Mouse (Mus musculus): Measurements from ENCODE around the gene Bysl. TPM values are rescaled to one million over a fixed set of nuclear protein-coding genes. Genes with fewer than 3 reads are reported as not detected.
"Not testable (repeated sequence)": the region's sequence is repeated elsewhere in the genome, so short reads cannot be mapped to it uniquely, and the experiment has no call there.

Bysl gene
- polyA plus RNA-seq (2015; fragmentation: Nextera tagmentation; extraction: Ambion mirVana): 20.1 and 22.4 TPM in 2 replicates

DNA sequence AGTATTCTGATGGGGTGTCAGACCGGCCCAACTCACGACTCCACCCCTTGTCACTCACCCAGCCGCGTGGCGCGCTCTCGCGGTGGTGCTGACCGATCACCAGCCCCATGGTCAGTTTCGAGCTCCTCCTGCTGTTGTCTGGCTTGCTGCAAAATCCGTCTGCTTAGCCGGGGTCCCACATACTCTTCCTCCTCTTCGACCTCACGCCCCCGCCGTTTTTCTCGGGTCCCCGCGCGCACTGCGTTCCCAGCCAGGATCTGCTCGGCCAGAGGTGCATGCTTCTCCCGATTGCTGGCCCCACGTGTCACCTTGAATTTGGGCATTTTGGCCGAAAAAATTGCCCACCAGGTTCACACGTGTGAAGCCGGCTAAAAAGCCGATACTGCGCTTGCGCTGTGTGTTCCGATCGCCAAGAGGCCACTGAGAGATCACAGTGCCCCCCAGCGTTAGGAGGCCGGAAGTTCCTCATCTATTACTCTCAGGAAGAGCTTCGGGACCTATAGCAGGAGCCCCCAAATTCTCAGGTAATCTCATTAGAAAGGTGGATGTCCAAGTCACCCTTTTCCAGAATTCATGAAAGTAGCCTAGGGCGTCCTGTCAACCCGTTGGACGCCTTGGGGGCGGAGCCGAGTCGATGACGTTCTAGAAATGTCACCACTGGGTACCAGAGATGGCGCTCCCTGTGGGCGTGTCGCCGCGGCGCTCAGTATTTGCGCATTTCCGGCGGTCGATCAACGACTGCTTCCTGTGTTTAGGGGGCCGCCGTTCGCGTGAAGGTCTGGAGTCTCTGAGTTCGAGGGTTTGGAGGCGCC, at the start of gene Bysl, which contains the start of the genes Med20 and Gm20517:
TSS of gene Bysl (minus strand) at position 644 of the 812 bp plus-strand sequence.
TSS of gene Med20 (plus strand) at position 734 of the 812 bp plus-strand sequence.
TSS of gene Gm20517 (plus strand) at position 741 of the 812 bp plus-strand sequence.
- peak within 1 kb of the TSS; percentile 68 for H3K9ac ChIP-seq
- peak within 1 kb of the TSS; percentile 64 for H3K27ac ChIP-seq
- ATAC-seq: peak; percentile 96
- WGBS: under 1% methylated on average over 59 of the region's 59 CpGs
- peak within 1 kb of the TSS; percentile 74 for H3K4me3 ChIP-seq (replicated peaks)
- H3K27me3 ChIP-seq (replicated peaks): no peaks in the 10 kb centered on the region
- H3K36me3 ChIP-seq: peaks cover 15% of the 10 kb centered on the region
- peak within 1 kb of the TSS; percentile 79 for H3K4me2 ChIP-seq (replicated peaks)
- H3K4me1 ChIP-seq (replicated peaks): peaks cover 16% of the 10 kb centered on the region
- H3K9me3 ChIP-seq: no peaks in the 10 kb centered on the region

- no peak for ATAC-seq
- no peak overlapping the region for H3K4me2 ChIP-seq (replicated peaks)
- 0 out of 2 replicates have a peak, but pooled peaks cover 3% of the 10 kb centered on the region for H3K36me3 ChIP-seq
- no peaks in the 10 kb centered on the region for H3K4me1 ChIP-seq (replicated peaks)
- H3K27ac ChIP-seq: no peak overlapping the region
- H3K9ac ChIP-seq: no peak overlapping the region
- H3K4me3 ChIP-seq (replicated peaks): no peak overlapping the region
- no peaks in the 10 kb centered on the region for H3K9me3 ChIP-seq
- WGBS: 74% methylated on average over 3 of the region's 3 CpGs
- H3K27me3 ChIP-seq (replicated peaks): no peaks in the 10 kb centered on the region
Measured at GRCm38 (mm10) chr17:47658741-47659243, 47.5 kb upstream of the Bysl start.

GRCm38 (mm10) chr17:47657901-47658300, 46.6 kb upstream of the Bysl start:
- Histone ChIP-seq H3K9me3 (no peaks in the 10 kb centered on the region), H3K4me2 (replicated peaks) (no peak overlapping the region), H3K36me3 (0 out of 2 replicates have a peak, but pooled peaks cover 3% of the 10 kb centered on the region), H3K27me3 (replicated peaks) (no peaks in the 10 kb centered on the region), H3K4me3 (replicated peaks) (no peak overlapping the region), H3K4me1 (replicated peaks) (no peaks in the 10 kb centered on the region), H3K27ac (no peak overlapping the region), H3K9ac (no peak overlapping the region)
- WGBS: 74% methylated on average over 4 of the region's 4 CpGs
- ATAC-seq: no peak

DNA sequence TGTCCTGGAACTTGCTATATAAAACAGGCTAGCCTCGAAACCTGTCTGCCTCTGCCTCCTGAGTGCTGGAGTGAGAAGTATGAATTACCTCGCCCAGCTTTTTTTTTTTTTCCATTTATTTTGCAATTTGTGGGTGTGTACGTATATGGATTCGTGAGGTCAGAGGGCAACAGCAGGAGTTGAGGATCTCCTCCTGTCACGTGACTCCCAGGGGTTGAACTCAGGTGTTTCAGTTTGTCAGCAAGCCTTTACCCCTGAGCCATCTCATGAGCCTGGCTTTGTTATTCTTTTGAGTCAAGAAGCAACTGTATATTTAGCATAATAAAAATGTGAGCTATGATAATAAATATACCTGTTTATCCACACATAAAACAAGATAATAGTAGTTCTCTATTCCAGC, 44.4 kb upstream of the Bysl start:
- Histone ChIP-seq H3K36me3 (no peaks in the 10 kb centered on the region), H3K27ac (no peak overlapping the region), H3K4me3 (replicated peaks) (no peak overlapping the region), H3K27me3 (replicated peaks) (no peaks in the 10 kb centered on the region), H3K4me1 (replicated peaks) (no peaks in the 10 kb centered on the region), H3K9ac (no peak overlapping the region), H3K9me3 (no peaks in the 10 kb centered on the region), H3K4me2 (replicated peaks) (no peak overlapping the region)
- no peak for ATAC-seq
- WGBS: 70% methylated on average over 5 of the region's 5 CpGs

DNA sequence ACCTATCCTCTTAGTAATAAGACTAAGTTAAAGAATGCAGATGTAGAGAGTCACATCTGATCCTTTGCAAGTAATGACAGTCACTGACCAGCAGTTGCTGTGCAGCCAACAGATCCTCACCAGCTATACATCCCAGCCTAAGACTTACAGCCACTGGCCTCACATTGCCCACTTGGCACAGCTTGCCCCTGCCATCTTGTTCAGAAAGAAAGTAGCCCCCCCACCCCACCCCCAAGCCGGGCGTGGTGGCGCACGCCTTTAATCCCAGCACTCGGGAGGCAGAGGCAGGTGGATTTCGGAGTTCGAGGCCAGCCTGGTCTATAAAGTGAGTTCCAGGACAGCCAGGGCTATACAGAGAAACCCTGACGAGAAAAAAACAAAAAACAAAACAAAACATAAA, 43.1 kb upstream of the Bysl start:
- not testable (repeated sequence) for H3K27me3 ChIP-seq (replicated peaks); H3K36me3 ChIP-seq; H3K4me1 ChIP-seq (replicated peaks); H3K9me3 ChIP-seq; H3K27ac ChIP-seq; H3K4me3 ChIP-seq (replicated peaks); H3K4me2 ChIP-seq (replicated peaks); H3K9ac ChIP-seq; ATAC-seq
- 92% methylated on average over 8 of the region's 8 CpGs for WGBS

DNA sequence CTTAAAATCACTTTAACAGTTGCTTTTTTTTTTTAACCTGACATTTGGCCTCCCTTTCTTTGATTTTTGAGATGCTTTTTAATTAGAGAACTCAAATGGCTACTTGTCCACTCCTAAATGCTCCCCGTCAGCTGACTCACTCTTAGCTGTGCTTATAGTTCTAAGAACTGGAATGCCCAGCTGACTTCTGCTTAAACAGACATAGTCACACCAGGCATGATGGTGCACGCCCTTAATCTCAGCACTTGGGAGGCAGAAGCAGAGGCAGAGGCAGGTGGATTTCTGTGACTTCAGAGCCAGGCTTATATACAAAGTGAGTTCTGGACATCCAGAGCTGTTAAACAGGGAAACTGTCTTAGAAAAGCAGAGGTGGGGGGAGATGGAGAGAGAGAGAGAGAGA, 40.7 kb upstream of the Bysl start:
- Histone ChIP-seq H3K36me3 (no peaks in the 10 kb centered on the region), H3K4me2 (replicated peaks) (no peak overlapping the region), H3K27ac (no peak overlapping the region), H3K9me3 (no peaks in the 10 kb centered on the region), H3K9ac (no peak overlapping the region), H3K4me1 (replicated peaks) (no peaks in the 10 kb centered on the region), H3K27me3 (replicated peaks) (no peaks in the 10 kb centered on the region), H3K4me3 (replicated peaks) (no peak overlapping the region)
- WGBS: 84% methylated on average over 2 of the region's 2 CpGs
- ATAC-seq: no peak

DNA sequence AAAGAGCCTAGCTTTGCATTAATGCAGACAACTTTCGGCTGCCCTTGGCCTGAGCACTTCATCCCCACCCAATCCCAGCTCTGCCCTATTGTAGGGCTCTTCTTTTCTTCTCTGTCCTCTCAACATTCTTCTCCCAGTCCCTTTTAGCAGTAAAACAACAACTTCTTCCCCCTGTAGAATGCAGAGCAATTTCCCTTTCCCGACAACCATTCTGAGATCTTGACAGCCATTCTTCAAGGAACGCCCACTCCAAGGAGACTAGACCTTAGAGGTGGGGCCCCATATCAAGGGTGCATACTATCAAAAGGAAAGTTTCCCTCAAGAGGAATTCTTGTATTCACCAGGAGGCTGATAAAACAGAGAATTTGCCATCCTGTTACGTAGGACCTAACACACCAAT, 37.7 kb upstream of the Bysl start:
- no peak overlapping the region for H3K9ac ChIP-seq
- H3K4me3 ChIP-seq (replicated peaks): no peak overlapping the region
- ATAC-seq: no peak
- no peak overlapping the region for H3K27ac ChIP-seq
- H3K4me2 ChIP-seq (replicated peaks): no peak overlapping the region
- no peaks in the 10 kb centered on the region for H3K4me1 ChIP-seq (replicated peaks)
- no peaks in the 10 kb centered on the region for H3K27me3 ChIP-seq (replicated peaks)
- WGBS: 70% methylated on average over 4 of the region's 4 CpGs
- no peaks in the 10 kb centered on the region for H3K9me3 ChIP-seq
- H3K36me3 ChIP-seq: no peaks in the 10 kb centered on the region

GRCm38 (mm10) chr17:47646683-47647082, 35.4 kb upstream of the Bysl start:
- Histone ChIP-seq H3K27ac (no peak overlapping the region), H3K4me2 (replicated peaks) (no peak overlapping the region), H3K4me3 (replicated peaks) (no peak overlapping the region), H3K27me3 (replicated peaks) (no peaks in the 10 kb centered on the region), H3K9ac (no peak overlapping the region), H3K4me1 (replicated peaks) (no peaks in the 10 kb centered on the region), H3K9me3 (no peaks in the 10 kb centered on the region), H3K36me3 (no peaks in the 10 kb centered on the region)
- 100% methylated on average over 1 of the region's 1 CpGs for WGBS
- ATAC-seq: no peak

DNA sequence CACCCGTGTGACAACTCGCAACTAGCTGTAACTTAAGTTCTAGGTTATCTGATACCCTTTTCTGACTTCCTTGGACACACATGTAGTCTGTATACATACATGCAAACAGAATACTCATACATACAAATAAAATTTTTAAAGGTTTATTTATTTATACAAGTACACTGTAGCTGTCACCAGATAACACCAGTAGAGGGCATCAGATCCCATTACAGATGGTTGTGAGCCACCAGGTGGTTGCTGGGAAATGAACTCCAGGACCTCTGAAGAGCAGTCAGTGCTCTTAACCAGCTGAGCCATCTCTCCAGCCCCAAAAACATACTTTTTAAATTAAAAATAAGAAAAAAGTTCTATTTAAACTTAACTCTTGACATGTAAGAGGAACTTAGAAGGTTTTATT, 31.7 kb upstream of the Bysl start:
- no peaks in the 10 kb centered on the region for H3K27me3 ChIP-seq (replicated peaks)
- no peak overlapping the region for H3K9ac ChIP-seq
- H3K4me3 ChIP-seq (replicated peaks): no peak overlapping the region
- H3K4me2 ChIP-seq (replicated peaks): no peak overlapping the region
- H3K9me3 ChIP-seq: no peaks in the 10 kb centered on the region
- no peak overlapping the region for H3K27ac ChIP-seq
- 85% methylated on average over 2 of the region's 2 CpGs for WGBS
- no peak for ATAC-seq
- H3K36me3 ChIP-seq: no peaks in the 10 kb centered on the region
- no peaks in the 10 kb centered on the region for H3K4me1 ChIP-seq (replicated peaks)

- Histone ChIP-seq H3K9me3 (no peaks in the 10 kb centered on the region), H3K9ac (no peak overlapping the region), H3K36me3 (no peaks in the 10 kb centered on the region), H3K4me2 (replicated peaks) (no peak overlapping the region), H3K4me1 (replicated peaks) (peaks cover 9% of the 10 kb centered on the region), H3K27me3 (replicated peaks) (no peaks in the 10 kb centered on the region), H3K4me3 (replicated peaks) (no peak overlapping the region), H3K27ac (peak overlapping the region; percentile 71)
- peak; percentile 79 for ATAC-seq
- 58% methylated on average over 7 of the region's 7 CpGs for WGBS
Measured at GRCm38 (mm10) chr17:47633999-47634770, 22.9 kb upstream of the Bysl start.

GRCm38 (mm10) chr17:47632181-47632840, 21.0 kb upstream of the Bysl start:
- WGBS: 55% methylated on average over 4 of the region's 4 CpGs
- Histone ChIP-seq H3K27me3 (replicated peaks) (no peaks in the 10 kb centered on the region), H3K4me2 (replicated peaks) (peak overlapping the region; percentile 20; the same call in 1 of the 2 replicates), H3K36me3 (no peaks in the 10 kb centered on the region), H3K4me3 (replicated peaks) (no peak overlapping the region), H3K4me1 (replicated peaks) (peaks cover 9% of the 10 kb centered on the region), H3K9me3 (no peaks in the 10 kb centered on the region), H3K27ac (0 out of 2 replicates have a peak overlapping the region, but pooled peaks have one; percentile 33), H3K9ac (no peak overlapping the region)
- ATAC-seq: no peak

- peaks cover 9% of the 10 kb centered on the region for H3K4me1 ChIP-seq (replicated peaks)
- peak within 1 kb of the TSS; percentile 80 for H3K4me3 ChIP-seq (replicated peaks)
- peaks cover 3% of the 10 kb centered on the region; the same call in 1 of the 2 replicates for H3K36me3 ChIP-seq
- H3K27ac ChIP-seq: peak within 1 kb of the TSS; percentile 95
- no peaks in the 10 kb centered on the region for H3K9me3 ChIP-seq
- peak within 1 kb of the TSS; percentile 97 for H3K4me2 ChIP-seq (replicated peaks)
- no peaks in the 10 kb centered on the region for H3K27me3 ChIP-seq (replicated peaks)
- ATAC-seq: no peak
- WGBS: 0% methylated on average over 3 of the region's 3 CpGs
- H3K9ac ChIP-seq: peak within 1 kb of the TSS; percentile 76
Measured at GRCm38 (mm10) chr17:47630678-47631065, 19.4 kb upstream of the Bysl start, which contains the start of gene Usp49. TSS of gene Usp49 (plus strand) at chr17:47630690.

Measured in intestine, embryonic 15.5 days (tissue).